Mouse (Mus musculus) natural killer cell, adult 2 months (primary cell): ENCODE measurements around the gene Nbea.
"Not testable (repeated sequence)": the region's sequence is repeated elsewhere in the genome, so short reads cannot be mapped to it uniquely, and the experiment has no call there.

Source experiments
- DNase-seq, 2 experiments: peaks; one replicate each; pipeline ENCODE4 v3.0.0; 2022; ENCODE audit warnings: low spot score in 2 of 2

Nbea gene

DNA sequence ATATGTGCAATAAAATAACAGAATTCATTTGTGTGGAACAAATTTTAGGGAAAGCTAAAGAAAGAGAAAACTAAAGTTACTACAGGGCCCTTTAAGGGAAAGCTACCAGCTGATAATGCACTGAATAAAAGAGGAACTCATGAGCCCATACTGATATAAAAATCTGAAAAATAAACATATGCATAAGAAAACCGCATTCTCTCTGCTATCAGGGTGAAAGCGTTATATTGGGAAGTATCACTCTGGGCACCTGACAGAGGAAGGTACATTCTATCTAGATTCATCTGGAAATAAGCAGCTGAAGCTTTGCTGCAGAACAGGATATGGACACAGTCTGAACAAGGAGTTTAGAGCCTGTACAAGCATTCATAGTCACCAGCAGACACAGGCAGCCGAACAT is 148.9 kb downstream of the Nbea start:
- no peak for DNase-seq

GRCm38 (mm10) chr3:56018494-56018893 is 165.0 kb downstream of the Nbea start:
- no peak for DNase-seq

DNA sequence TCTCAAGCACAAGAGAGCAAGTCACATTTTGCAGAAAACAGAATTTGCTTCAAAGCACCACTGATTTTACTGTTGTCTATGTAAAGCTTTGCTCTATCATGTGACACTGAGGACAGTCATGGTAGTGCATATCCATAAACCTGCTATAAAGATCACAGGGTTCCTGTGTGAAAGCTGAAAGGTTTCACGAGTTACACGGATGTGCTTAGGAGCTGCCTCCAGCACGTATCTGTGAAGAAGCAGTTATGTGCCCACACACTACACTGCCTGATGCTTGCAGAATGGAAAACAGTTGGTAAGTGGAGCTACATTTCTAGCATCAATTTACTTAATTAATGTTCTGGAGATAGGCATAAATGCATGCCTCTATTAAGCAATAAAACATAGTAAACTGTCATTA is 172.4 kb downstream of the Nbea start:
- DNase-seq: no peak

GRCm38 (mm10) chr3:56007991-56008390 is 175.5 kb downstream of the Nbea start:
- peak in 1 of 2 experiments; percentile 2 for DNase-seq

DNA sequence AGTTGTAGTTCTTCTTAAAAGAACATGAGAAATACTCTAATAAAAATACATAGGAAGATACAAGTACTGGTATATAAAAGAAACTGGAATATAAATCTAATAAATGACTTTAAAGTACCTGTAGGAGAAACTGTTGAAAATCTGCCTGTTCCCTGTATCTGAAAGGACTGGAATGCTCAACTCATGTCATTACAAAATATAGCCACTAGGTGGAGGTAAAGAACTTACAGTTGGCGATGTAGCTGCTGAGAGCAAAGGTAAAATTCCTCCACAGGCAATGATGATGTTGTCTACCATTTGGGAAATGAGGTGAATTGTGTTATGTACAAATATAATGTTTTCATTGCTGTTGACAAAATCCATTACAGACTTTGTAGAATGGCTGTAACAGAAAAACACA is 183.2 kb downstream of the Nbea start:
- DNase-seq: no peak

DNA sequence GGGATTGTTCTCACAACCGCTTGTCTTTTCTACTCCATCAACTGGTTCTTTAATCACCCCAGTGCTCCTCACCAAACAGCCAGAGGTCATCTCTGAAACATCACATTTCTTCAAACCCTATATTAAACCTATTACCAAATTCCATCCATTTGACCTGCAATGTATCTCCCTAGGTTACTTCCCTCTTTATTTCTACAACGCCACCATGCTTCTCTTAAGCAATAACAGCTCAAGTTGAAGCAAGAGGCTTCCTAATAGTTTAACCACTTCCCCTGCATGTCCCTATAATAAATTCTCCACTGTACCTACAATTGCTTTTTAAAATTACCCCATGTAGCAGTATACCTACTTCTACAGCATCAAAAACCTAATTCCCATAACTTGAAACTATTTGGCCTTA is 205.1 kb downstream of the Nbea start:
- DNase-seq: no peak

DNA sequence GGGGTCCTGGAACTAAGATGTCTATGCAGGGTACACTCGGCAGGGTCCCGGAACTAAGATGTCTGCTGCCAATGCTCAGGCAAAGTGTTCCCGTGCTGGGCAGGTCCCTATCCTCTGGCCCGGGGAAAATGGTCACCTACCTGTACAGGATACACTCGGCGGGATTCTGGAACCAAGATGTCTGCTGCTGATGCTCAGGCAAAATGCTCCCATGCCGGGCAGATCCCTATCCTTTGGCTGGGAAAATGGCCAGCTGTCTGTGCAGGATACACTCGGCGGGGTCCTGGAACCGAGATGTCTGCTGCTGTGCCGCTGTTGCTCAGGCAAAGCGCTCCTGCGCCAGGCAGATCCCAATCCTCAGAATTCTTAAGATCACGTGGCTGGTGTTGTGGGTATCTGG is 206.5 kb downstream of the Nbea start:
- not testable (repeated sequence) for DNase-seq

DNA sequence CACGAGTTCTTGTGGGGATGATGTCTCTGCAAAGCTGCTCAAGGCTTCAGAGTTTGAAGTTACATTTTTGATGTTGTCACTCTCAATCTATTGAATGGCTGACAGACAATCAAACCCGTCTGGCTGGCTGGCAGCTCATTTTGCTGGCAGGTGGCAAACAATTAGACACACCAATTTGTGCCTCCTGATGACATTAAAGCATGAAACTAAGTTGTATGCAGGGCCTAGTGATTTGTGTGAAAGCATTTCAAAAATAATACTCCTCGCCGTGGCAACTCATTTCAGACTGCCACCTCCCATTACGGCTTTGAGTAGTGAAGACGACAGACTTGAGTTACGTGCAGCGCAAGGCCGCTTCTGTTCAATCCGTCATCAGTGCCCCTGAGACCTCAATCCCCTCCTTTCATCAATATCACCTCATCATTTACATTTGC is 217.8 kb downstream of the Nbea start:
- no peak for DNase-seq

- DNase-seq: no peak
Observed at GRCm38 (mm10) chr3:55963032-55963431, 220.5 kb downstream of the Nbea start.

GRCm38 (mm10) chr3:55949994-55950393 is 233.5 kb downstream of the Nbea start:
- no peak for DNase-seq

GRCm38 (mm10) chr3:55949148-55949547 is 234.4 kb downstream of the Nbea start:
- DNase-seq: no peak

- no peak for DNase-seq
Observed at GRCm38 (mm10) chr3:55927343-55927742, 256.2 kb downstream of the Nbea start.

DNA sequence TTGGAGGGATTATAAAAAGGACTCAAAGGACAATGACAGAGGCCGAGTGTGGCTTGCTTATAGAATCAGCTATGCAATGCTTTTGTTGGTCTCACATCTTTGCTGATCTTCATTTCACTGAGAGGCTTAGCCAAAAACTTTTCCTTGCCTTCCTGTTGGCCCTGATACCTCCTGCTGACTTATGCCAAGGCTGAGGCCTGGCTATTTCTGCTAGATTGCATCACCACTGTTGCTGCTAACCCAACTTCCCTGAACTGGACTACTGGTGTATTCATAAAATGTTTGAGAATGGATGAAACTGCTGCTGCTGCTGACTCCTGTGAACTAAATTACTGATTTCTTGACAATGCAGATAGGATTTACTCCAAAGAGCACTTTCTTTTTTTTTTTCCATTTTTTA is 274.2 kb downstream of the Nbea start:
- no peak for DNase-seq

DNA sequence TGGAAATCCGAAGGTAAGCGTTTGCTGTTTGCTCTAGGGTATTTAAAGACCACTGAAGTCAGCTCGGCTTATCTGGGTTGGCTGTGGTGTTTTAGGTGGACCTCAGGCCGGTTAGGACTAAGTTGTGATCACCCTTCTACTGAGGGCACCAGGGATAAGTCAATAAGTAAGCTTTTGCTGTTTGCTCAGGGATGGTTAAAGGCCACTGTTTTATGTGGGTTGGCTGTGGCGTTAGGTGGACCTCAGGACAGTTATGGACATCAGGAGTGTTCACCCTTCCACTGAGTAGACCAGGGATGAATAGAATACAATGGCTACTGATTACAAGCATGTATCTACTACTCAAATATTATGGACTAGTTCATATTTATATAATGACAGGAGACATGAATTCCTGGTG is 292.9 kb downstream of the Nbea start:
- DNase-seq: no peak

DNA sequence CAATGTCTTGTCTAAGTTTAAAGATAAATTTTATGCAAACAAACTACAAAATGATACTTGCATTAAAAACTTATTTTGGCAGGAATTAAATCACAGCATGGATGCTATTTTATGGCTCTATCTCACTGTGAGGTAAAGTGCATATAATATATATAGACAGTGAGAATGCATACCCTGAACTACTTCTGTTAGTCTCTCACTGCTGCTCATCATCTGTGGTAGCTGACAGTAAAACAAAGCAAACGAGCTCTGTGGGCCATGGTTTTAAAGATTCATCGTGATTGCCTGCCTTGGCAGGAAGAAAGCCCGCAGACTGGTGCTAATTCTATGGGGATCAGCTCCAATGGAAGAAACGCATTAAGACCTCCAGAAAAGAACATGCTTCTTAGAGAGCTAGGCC is 294.3 kb downstream of the Nbea start:
- no peak for DNase-seq

DNA sequence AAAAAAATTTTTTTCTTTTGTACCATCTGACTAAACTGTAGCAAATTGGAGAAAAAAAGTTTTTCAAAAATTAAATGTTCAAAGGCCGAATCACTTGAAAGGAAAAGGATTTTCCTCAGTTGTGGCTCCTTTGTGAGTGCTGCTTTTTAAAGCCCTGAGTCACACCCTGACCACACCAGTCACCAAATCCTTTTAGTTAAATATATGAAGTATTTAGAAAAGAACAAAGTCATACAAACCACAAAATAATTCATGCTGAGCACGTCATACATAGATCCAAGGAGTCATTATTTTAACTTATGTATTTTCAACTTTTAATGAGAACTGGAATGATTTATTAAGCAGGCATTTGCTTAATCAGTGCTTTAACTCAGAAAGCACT is 295.7 kb downstream of the Nbea start:
- no peak for DNase-seq

GRCm38 (mm10) chr3:55887193-55887828 is 296.2 kb downstream of the Nbea start:
- no peak for DNase-seq

DNA sequence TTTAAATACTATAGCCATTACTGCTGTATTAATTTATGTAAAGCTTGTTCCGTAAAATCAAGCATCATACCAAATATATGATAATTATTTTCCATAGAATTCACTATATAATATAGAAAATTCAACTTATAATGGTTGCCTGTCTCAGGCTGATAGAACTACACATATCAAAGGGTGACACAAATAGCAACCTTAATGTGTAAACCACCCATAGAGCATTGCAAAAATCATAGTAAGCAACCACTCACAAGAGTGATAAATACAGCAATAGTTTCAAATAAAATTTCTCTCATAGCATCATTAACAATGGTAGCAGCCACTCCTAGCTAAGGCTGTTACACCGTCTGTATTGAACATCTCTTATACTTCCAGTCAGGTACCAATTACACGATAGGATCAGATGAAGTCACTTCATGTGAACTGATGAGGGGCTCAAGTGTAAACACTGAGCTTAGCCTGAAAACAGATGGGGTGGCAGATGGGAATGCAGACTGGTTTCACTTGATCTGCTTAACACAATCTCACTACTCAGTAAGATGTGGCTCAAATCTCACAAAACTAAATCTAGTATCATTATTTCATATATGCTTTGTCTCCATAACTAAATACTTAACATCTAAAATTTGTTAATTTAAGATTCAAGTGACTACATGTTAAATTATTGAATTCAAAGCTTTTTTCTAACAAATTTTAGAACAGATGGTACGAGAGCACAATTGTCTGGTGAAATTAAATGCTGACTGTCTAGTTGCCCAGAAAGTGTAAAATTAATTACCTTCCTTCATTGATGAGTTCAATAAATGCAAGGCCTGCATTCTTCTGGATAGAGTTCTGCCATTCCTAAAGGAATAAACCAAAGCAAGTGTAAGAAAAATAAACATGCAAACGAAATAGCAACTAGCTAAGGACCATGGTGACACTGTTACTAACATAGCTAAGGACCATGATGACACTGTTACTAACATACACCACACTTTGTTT is 310.3 kb downstream of the Nbea start:
- no peak for DNase-seq

DNA sequence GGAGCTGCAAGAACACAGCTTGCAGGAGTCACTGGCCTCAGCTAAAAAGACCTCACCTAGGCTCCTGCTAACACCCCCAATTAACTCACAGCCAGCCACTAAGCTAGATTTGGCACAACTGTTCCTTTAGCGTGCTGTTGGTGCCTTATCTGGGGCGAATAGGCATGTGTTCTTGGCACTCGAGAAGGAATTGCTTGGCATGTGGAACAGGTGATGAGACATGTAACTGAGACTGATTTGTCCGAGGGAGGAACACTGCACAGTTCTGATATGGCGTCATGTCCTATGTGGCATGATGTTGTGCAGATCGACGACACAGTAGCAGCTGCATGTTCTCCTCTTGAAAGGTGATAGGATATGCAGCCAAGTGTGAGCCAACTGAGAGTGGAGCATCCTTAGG is 331.0 kb downstream of the Nbea start:
- DNase-seq: no peak

GRCm38 (mm10) chr3:55847115-55847514 is 336.4 kb downstream of the Nbea start:
- no peak for DNase-seq

- DNase-seq: no peak
Observed at GRCm38 (mm10) chr3:55837188-55837587, 346.3 kb downstream of the Nbea start.

DNA sequence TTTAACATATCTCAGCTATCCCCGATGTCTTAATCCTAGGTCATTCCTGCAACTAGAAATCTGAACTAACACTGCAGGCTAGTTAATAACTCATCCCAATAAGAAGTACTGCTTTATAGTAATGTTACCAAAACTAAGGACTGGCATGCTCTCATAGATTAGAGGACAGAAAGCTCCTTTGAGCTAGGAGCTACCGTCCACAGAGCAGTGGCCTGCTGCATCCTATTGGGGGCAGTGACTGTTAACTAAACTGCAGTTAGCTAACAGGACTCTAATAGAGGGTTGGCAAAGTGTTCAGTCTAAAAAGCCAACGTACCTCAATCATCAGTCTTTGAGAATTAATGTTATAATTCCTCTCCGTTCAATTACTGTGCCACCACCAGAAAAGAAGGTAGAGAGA is 348.3 kb downstream of the Nbea start:
- no peak for DNase-seq

GRCm38 (mm10) chr3:55830226-55830625 is 353.3 kb downstream of the Nbea start:
- DNase-seq: no peak
